Mouse (Mus musculus) activated CD4-positive, CD25-positive, alpha-beta regulatory T cell, adult 9 weeks (primary cell): Measurements from ENCODE around the gene Olfr111. TPM values are rescaled to one million over a fixed set of nuclear protein-coding genes. Genes with fewer than 3 reads are reported as not detected.

Source experiments
- polyA plus RNA-seq: library from polyadenylated mRNA; unstranded; fragments of 100-300 nt; shearing (Covaris generic); gene quantifications from one replicate; pipeline ENCODE4 v1.2.1, GENCODE M21; 2017

Olfr111 gene
- polyA plus RNA-seq = not detected

GRCm38 (mm10) chr17:37507730-37508129 is at the start of gene Olfr111:
Gene Olfr111, plus strand, starts transcription at chr17:37508030.

DNA sequence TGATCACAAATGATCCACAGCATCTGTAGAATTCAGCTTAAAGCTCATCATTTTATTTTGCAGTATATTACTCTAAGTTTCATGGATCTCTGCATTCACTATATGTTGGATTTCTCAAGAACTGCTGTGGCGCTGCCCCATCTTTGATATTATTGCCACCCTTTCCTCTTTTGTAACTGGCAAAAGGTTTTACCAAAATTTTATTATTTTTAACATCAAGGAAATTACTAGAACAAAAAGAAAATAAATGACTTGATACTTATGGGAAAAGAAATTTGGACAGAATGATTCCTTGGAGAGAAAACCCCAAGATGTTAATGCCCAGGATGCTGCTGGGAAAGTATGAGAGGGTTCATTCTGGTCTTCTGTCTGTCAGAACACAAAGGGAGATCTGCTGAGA is 49.2 kb upstream of the Olfr111 start, which contains the start of gene Olfr109:
Gene Olfr109 (plus strand): TSS at position 301 of the 400 bp plus-strand sequence.

DNA sequence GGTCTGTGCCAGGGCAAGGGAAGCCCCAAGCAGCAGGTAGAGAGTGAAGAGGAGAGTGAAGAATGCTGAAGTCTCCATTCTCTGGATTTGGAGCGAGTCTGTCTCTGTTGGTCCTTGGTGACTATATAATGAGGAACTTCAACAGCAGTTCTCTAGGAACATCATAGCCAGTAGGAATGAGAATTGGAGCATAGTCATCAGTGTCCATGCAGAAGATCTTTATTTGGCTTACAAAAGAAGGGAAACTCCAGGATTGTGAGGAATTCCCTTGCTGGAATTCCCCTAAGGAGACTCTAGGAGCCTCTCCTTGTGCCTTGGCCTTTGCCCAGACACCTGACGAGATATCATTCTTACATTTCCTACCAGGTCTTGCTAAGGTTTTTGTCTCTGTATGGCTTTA is 24.4 kb upstream of the Olfr111 start, which contains the start of gene H2-M2:
Gene H2-M2 (minus strand): TSS at position 101 of the 400 bp plus-strand sequence.

DNA sequence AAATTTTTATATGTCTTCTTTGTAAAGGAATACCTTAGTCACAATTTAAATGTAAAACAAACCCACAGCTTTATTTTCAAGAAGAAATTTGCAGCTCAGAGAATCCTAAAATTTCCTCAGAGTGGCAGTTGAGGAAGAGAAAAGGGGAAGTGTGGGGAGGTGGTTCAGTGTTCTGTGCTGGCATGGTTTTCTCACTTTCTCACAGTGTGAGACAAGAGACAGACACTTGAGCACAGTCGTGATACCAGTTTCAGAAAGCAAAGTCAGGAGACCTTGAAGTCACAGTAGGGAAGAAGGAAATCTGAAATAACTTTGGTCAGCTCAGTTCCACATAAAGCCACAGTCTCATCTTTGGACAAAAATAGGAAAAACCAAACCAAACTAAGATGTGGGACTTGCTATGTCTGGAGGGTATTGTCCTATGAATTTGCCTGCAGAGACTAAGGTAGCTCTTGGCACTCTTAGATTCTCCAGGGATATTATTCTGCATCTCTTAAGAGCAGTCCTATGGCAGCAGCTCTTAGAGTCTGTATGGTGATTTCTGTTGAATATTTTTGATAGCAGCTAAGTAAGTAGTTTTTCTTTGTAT is 15.8 kb upstream of the Olfr111 start, which contains the start of gene Olfr110:
Gene Olfr110 (plus strand): TSS at position 539 of the 589 bp plus-strand sequence.

DNA sequence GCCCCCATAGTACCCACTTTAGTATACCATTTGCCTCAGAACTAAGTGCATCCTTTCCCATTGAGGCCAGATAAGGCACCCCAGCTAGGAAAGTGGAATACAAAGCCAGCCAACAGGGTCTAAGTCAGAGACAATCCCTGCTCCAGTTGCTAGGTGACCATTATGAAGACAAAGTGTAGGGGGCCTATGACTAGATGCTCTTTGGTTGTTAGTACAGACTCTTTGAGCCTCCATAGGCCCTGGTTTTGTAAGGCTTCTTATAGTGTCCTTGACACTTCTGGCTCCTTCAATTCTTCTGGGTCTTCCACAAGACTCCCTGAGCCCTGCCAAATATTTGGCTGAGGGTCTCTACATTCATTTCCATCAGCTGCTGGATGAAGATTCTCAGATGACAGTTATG is 61.5 kb downstream of the Olfr111 start, which contains the start of gene Olfr112:
Gene Olfr112 (minus strand): TSS at position 101 of the 400 bp plus-strand sequence.

GRCm38 (mm10) chr17:37577563-37577962 is 69.7 kb downstream of the Olfr111 start, which contains the start of gene Olfr113:
Gene Olfr113, minus strand, starts transcription at chr17:37577663.

Other genes starting within 250 kb of the Olfr111 start
- gene Olfr98, start 244.3 kb upstream of the Olfr111 start, polyA plus RNA-seq = not detected
- gene H2-M3, start 237.8 kb upstream of the Olfr111 start, polyA plus RNA-seq = 138 TPM
- gene Olfr99, start 224.6 kb upstream of the Olfr111 start, polyA plus RNA-seq = 4.1 TPM
- 0.10 TPM for gene Olfr101, start 203.7 kb upstream of the Olfr111 start, polyA plus RNA-seq
- gene Olfr102, start 191.0 kb upstream of the Olfr111 start, polyA plus RNA-seq = not detected
- not detected for gene Olfr103, start 168.3 kb upstream of the Olfr111 start, polyA plus RNA-seq
- gene Olfr104-ps, start 148.4 kb upstream of the Olfr111 start, polyA plus RNA-seq = not detected
- not detected for gene Olfr105-ps, start 129.0 kb upstream of the Olfr111 start, polyA plus RNA-seq
- gene Olfr106-ps, start 117.6 kb upstream of the Olfr111 start, polyA plus RNA-seq = not detected
- not detected for gene Olfr107, start 108.8 kb upstream of the Olfr111 start, polyA plus RNA-seq
- gene Olfr108, start 62.5 kb upstream of the Olfr111 start, polyA plus RNA-seq = not detected
- not detected for gene Olfr109, start 49.1 kb upstream of the Olfr111 start, polyA plus RNA-seq
- gene H2-M2, start 24.5 kb upstream of the Olfr111 start, polyA plus RNA-seq = not detected
- not detected for gene Olfr110, start 15.6 kb upstream of the Olfr111 start, polyA plus RNA-seq
- not detected for gene Olfr112, start 61.4 kb downstream of the Olfr111 start, polyA plus RNA-seq
- gene Olfr113, start 69.6 kb downstream of the Olfr111 start, polyA plus RNA-seq = not detected
- not detected for gene Olfr114, start 84.7 kb downstream of the Olfr111 start, polyA plus RNA-seq
- not detected for gene Olfr115, start 119.1 kb downstream of the Olfr111 start, polyA plus RNA-seq
- not detected for gene Olfr116, start 119.2 kb downstream of the Olfr111 start, polyA plus RNA-seq
- gene Olfr117, start 155.8 kb downstream of the Olfr111 start, polyA plus RNA-seq = not detected
- gene Olfr118, start 159.0 kb downstream of the Olfr111 start, polyA plus RNA-seq = not detected
- gene Olfr119, start 188.5 kb downstream of the Olfr111 start, polyA plus RNA-seq = not detected
- not detected for gene Olfr120, start 213.8 kb downstream of the Olfr111 start, polyA plus RNA-seq
- not detected for gene Olfr121, start 240.8 kb downstream of the Olfr111 start, polyA plus RNA-seq